Mouse (Mus musculus): Measurements from ENCODE around the gene Hamp2. TPM values are rescaled to one million over a fixed set of nuclear protein-coding genes. Genes with fewer than 3 reads are reported as not detected.
"Not testable (repeated sequence)": the region's sequence is repeated elsewhere in the genome, so short reads cannot be mapped to it uniquely, and the experiment has no call there.

Gene Hamp2
- total RNA-seq, 2 experiments from 2014 or later = 5.6 to 7.0 TPM

- DNase-seq = peak in 1 of 2 experiments; percentile 64
Observed at GRCm38 (mm10) chr7:30953459-30953858, 29.0 kb upstream of the Hamp2 start.

GRCm38 (mm10) chr7:30952441-30953265, 28.2 kb upstream of the Hamp2 start:
- no peak for DNase-seq

GRCm38 (mm10) chr7:30949902-30950301, 25.4 kb upstream of the Hamp2 start:
- not testable (repeated sequence) for DNase-seq

- DNase-seq = no peak
Observed at GRCm38 (mm10) chr7:30945876-30946275, 21.4 kb upstream of the Hamp2 start.

- not testable (repeated sequence) for DNase-seq
Observed at GRCm38 (mm10) chr7:30945466-30945865, 21.0 kb upstream of the Hamp2 start.

- not testable (repeated sequence) for DNase-seq
Observed at GRCm38 (mm10) chr7:30944706-30945105, 20.2 kb upstream of the Hamp2 start.

- DNase-seq = no peak
Observed at GRCm38 (mm10) chr7:30943909-30944635, 19.6 kb upstream of the Hamp2 start, which contains the start of gene Hamp. Hamp (minus strand) TSS chr7:30944032.

- not testable (repeated sequence) for DNase-seq
Observed at GRCm38 (mm10) chr7:30942365-30942764, 17.9 kb upstream of the Hamp2 start.

- DNase-seq = not testable (repeated sequence)
Observed at GRCm38 (mm10) chr7:30940070-30940469, 15.6 kb upstream of the Hamp2 start.

GRCm38 (mm10) chr7:30935422-30936099, 11.1 kb upstream of the Hamp2 start:
- DNase-seq = not testable (repeated sequence)

GRCm38 (mm10) chr7:30924071-30924470, 410 bp downstream of the Hamp2 start:
- DNase-seq = peak; percentile 12 to 14

- not testable (repeated sequence) for DNase-seq
Observed at GRCm38 (mm10) chr7:30922490-30922889, 2.0 kb downstream of the Hamp2 start.

- DNase-seq = no peak
Observed at GRCm38 (mm10) chr7:30920217-30920616, 4.3 kb downstream of the Hamp2 start.

- no peak for DNase-seq
Observed at GRCm38 (mm10) chr7:30917219-30917618, 7.3 kb downstream of the Hamp2 start.

- no peak for DNase-seq
Observed at GRCm38 (mm10) chr7:30916713-30917112, 7.8 kb downstream of the Hamp2 start.

GRCm38 (mm10) chr7:30914732-30915131, 9.7 kb downstream of the Hamp2 start, which contains the start of gene Mag:
Mag (minus strand) TSS chr7:30914873.
- DNase-seq = no peak

GRCm38 (mm10) chr7:30909773-30910172, 14.7 kb downstream of the Hamp2 start:
- no peak for DNase-seq

- no peak for DNase-seq
Observed at GRCm38 (mm10) chr7:30908992-30909431, 15.5 kb downstream of the Hamp2 start.

GRCm38 (mm10) chr7:30908277-30908991, 16.0 kb downstream of the Hamp2 start:
- no peak for DNase-seq

GRCm38 (mm10) chr7:30904042-30904441, 20.4 kb downstream of the Hamp2 start:
- no peak for DNase-seq

- no peak for DNase-seq
Observed at GRCm38 (mm10) chr7:30895217-30895616, 29.3 kb downstream of the Hamp2 start.

GRCm38 (mm10) chr7:30892515-30892914, 32.0 kb downstream of the Hamp2 start:
- no peak for DNase-seq

Measured in heart, adult 18-20 months (tissue).